Mouse (Mus musculus) fibroblast of lung, adult 2 months (primary cell): ENCODE data around the gene Il1r1.
A peak's percentile ranks its signal among the peaks of the same experiment; 100 is the strongest.
"Not testable (repeated sequence)": the region's sequence is repeated elsewhere in the genome, so short reads cannot be mapped to it uniquely, and the experiment has no call there.

Experiments used
- DNase-seq: peaks from one replicate; pipeline ENCODE4 v3.0.0-alpha.2; 2011; ENCODE audit warnings: low read depth

The Il1r1 gene

GRCm38 (mm10) chr1:40271052-40271451 lies 46.2 kb downstream of the Il1r1 start:
- no peak for DNase-seq

DNA sequence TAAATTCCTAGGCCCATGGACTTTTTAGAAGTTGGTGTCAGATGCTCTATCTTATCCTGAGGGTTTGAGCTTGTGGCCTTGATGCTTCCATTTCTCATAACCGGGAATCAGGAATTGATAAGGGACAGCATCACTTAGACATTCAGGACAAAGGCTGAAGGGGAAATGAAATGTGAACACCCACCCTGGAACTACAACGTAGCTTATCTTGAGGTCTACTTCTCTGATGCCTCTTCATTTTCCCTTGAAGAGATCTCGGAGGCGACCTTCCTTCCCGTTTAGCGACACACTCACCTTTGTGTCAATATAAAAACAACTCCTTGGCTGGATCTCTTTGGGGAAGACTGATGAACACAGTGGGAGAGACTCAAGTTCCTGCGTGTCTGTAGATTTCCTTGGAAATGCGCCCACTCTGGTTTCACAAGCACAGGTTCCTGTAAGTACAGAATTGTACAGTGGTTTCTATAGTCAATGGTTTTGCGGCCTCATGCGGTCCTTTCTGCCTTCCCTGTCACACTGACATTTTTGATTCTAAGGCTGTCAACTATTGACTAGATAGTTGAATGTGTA lies 46.7 kb downstream of the Il1r1 start:
- DNase-seq: no peak

DNA sequence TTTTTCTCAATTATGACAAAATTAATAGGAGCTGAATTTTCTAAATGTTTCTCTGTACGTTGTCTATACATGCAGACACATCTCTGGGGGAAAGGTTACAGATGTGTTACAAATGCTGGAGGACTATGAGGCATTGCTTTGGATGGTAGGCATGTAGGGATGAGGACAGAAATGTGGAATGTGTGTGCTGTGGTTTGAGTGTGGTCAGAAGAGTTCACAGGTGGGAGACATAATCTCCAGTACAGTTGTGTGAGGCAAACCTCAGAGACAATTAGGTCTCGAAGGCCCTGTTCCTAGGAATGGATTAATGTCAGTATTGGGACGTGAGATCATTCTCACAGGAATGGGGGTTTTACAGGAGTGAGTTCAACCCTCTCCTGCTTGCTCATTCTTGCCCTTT lies 47.3 kb downstream of the Il1r1 start:
- no peak for DNase-seq

- no peak for DNase-seq
Observed at GRCm38 (mm10) chr1:40273491-40273890, 48.6 kb downstream of the Il1r1 start.

DNA sequence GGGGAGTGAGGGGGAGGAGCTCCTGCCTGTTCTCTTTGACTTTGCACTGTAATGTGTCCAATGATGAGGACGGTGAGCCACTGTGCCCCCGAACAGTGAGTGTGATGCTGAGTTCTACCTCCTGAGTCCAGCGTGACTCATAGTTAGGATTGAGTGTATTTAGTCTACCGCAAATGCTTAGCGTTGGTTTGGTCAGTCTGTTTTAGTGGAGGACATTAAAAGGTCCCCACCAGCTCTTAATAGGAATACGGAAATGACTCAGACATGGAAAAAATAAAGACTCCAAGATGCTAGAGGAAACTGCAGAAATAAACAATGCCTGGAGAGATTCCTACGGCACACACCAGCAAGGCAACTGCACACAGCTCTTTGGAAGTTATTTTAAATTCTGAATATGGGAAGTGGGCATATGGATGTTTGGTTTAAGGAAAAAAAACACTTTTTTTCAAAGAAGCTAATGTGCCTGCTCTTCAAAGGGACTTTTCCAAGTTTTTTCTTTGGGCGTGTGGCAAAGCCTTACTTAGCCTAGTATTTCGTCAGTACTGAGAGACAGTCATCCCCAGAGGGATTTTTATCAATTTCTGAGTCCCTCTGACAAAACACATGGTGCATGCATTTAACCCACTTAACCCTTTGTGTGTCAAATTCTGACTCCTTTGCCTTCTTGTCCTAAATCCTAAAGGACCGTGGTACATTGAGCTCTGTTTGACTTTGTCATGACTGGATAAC lies 50.6 kb downstream of the Il1r1 start:
- peak; percentile 68 for DNase-seq

GRCm38 (mm10) chr1:40277944-40278343 lies 53.1 kb downstream of the Il1r1 start:
- no peak for DNase-seq

- DNase-seq: no peak
Observed at GRCm38 (mm10) chr1:40278720-40279119, 53.8 kb downstream of the Il1r1 start.

DNA sequence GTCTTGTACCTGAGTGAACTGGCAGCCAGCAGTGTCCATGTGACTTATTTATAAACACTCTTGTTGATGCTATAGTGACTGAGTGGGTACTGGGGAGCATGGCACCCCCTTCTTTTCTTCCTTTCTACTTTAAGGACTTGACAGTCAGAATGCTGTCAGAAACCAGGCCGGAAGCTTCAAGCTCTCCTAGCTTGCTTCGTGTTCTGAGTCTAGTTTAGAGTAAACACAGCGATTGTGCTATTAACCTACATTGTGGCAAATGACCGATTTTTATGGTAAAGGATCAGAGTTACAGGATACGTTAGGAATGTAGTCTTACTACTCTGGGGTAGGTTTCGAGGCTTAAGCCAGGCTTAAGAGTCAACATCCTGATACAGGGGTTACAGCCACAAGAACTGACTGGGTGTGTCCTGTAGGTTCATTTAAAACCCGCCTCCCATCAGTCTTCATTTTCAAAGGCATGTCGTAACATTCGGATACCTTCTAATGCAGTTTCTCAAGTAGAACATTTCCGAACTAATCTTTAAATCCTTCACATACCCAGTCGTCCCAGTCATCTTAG lies 54.4 kb downstream of the Il1r1 start:
- DNase-seq: no peak

- DNase-seq: no peak
Observed at GRCm38 (mm10) chr1:40281950-40282349, 57.1 kb downstream of the Il1r1 start.

DNA sequence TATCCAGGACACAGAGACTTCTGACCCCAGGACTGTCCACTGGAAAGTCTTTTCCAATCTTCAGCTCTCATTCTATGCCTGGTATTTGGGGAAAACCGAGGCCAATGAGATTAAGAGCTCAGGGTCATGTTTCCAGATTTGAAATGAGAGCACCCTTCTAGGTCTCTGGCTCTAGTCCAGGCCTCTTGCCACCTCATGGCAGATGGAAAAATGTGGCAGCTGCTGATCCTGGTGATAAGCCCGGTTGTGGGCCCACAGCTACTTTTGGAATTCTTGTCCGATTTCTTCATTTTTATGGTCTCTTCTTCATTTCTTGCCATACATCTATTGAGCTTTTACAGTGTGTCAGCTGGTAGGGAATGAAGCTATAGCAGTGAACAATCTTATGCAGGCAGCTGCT lies 57.5 kb downstream of the Il1r1 start:
- DNase-seq: no peak

DNA sequence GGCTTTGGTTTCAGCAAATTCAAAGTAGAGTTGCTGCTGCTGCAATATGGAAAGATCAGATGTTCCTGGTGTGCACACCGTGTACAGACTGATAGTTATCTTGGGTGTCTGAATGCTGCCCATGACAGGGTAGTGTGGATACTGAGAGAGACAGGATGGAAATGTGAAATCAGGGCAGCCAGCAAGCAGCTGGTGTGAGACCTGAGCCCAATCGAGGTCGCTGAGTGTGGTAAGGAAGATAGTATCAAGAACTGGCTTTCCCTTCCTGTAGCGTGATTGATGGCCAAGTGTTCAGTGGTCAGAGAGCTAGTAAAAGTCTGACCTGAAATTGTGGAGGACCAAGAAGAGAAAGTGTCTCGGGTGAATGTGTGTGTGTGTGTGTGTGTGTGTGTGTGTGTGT lies 59.1 kb downstream of the Il1r1 start:
- DNase-seq: no peak

- DNase-seq: no peak
Observed at GRCm38 (mm10) chr1:40290489-40291255, 65.8 kb downstream of the Il1r1 start.

- DNase-seq: no peak
Observed at GRCm38 (mm10) chr1:40292231-40292630, 67.4 kb downstream of the Il1r1 start.

GRCm38 (mm10) chr1:40293891-40294290 lies 69.0 kb downstream of the Il1r1 start:
- no peak for DNase-seq

GRCm38 (mm10) chr1:40294824-40295223 lies 69.9 kb downstream of the Il1r1 start:
- DNase-seq: no peak

DNA sequence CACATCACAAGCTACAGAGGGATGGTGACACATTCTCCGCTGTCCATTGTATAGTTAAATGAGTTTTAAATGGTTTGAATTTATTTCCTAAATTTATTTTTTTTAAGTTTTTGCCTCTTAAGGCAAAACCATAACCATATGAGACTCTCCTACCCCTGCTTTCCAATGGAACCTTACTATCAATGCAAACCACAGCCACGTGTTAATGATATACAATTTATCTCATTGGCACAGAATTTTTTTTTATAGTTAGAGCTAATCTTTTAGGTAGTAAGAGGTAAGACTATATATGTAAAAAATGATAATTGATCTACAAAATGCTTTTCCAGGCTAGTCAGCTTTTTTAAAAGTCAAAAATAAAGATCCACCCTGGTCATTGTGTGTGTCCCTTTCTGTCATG lies 73.2 kb downstream of the Il1r1 start:
- DNase-seq: no peak

- DNase-seq: no peak
Observed at GRCm38 (mm10) chr1:40303179-40303866, 78.4 kb downstream of the Il1r1 start.

- not testable (repeated sequence) for DNase-seq
Observed at GRCm38 (mm10) chr1:40304321-40304720, 79.4 kb downstream of the Il1r1 start.

GRCm38 (mm10) chr1:40306111-40306510 lies 81.2 kb downstream of the Il1r1 start:
- DNase-seq: no peak

GRCm38 (mm10) chr1:40311123-40311522 lies 86.2 kb downstream of the Il1r1 start:
- no peak for DNase-seq

GRCm38 (mm10) chr1:40311625-40312024 lies 86.7 kb downstream of the Il1r1 start:
- no peak for DNase-seq

- DNase-seq: no peak
Observed at GRCm38 (mm10) chr1:40314016-40314415, 89.1 kb downstream of the Il1r1 start.
